Mouse (Mus musculus): ENCODE results near the gene Speg.

Speg gene

GRCm38 (mm10) chr1:75374950-75375936 lies at the start of gene Speg:
TSS of gene Speg (plus strand) at chr1:75375297.
- no peak for DNase-seq

DNA sequence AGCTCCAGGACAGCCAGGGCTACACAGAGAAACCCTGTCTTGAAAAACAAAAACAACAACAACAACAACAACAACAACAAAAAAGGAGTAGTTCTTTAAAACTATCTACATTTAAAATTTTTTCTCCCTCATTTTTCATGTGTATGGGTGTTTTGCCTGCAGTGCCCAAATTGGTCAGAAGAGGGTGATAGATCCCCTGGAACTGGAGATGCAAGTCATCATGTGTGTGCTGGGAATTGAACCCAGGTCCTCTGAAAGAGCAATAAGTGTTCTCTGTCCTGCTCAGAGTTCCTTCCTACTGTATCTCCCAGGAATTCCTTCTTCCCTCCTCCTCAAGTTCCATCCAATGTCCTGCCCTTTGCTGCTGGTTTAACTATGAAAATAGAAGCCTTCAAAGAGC lies 47.6 kb upstream of the Speg start:
- DNase-seq = no peak

DNA sequence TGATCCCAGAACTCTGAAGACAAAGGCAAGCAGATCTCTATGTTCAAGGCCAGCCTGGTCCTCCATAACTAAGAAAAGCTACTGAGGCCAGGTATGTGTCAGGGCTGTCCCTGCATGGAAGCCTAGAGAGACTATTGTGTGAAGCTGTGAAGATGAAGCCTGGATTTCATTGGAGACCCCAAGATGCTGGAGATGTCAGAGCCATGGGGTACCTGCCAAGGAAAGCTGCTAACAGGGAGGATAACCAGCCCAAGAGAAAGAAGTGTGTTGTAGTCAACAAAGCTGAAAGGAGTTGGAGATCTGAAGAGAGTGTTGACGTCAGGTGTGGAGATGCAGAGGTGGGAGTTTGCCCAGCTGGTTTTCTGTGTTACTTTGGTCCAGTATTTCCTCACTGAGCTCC lies 43.8 kb upstream of the Speg start:
- DNase-seq = no peak

DNA sequence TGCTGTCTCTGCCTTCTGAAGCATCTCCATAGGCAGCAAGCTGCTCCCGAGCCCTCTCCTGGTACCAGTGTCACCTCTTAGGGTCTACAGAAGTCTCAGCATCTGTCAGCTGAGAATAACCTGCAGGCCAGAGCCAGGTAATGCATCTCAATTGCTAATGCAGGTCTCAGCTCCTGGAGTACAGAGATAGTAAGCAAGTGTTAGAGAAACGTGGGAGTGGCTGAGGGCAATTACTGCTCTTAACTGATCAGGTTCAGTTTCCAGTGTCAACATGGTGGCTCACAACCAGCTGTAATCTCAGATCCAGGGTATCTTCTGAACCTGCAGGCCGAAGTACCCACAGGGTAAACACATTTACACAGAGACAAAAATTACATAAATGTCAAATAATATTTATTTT lies 38.6 kb upstream of the Speg start:
- DNase-seq = no peak

GRCm38 (mm10) chr1:75337097-75337496 lies 38.0 kb upstream of the Speg start:
- no peak for DNase-seq

DNA sequence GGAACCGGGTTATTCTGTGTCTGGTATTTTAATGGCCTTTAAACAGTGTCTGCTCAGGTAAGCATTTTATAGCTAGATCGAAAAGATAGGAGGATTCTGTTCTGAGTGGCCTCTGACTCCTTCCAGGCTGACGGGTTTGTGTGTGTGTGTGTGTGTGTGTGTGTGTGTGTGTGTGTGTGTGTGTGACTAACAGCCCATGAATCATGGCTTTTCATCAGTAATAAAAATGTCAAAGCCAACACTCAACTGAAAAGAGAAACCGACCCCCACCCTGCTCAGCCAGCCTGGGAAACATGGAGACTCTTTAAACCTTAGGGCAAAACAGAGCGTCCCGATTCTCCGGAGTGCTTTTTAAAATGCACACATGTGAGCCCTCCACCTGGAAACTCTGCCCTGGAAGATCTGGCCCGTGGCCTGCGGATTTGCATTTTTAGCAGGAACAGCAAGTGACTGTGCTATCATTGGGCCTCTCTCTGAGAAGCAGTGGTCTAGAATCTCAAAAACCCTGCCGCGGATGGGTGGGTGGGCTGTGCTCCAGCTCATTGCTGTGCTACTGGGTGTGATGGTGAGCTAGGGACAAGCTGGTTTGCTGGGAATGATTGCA lies 36.9 kb upstream of the Speg start:
- DNase-seq = no peak

DNA sequence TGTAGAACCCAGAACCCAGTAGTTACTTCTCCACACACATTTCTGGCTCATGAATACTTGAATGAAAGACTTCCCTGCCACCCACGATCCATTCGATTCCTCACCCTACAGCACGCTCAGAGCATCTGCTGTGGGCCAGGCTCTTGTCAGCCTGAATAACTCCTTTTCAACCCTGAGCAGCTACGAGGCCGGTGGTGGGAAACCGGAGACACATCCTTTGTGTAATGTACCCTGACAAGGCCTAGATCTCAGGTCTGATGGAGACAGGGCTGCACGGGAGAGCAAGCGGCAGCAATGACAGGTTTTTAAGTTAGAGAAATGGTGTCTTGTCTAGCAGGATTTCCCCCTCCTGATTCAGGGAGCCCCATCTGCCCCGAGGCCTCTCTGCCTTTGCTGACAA lies 35.8 kb upstream of the Speg start:
- no peak for DNase-seq

- DNase-seq = no peak
Measured at GRCm38 (mm10) chr1:75340519-75340918, 34.6 kb upstream of the Speg start.

DNA sequence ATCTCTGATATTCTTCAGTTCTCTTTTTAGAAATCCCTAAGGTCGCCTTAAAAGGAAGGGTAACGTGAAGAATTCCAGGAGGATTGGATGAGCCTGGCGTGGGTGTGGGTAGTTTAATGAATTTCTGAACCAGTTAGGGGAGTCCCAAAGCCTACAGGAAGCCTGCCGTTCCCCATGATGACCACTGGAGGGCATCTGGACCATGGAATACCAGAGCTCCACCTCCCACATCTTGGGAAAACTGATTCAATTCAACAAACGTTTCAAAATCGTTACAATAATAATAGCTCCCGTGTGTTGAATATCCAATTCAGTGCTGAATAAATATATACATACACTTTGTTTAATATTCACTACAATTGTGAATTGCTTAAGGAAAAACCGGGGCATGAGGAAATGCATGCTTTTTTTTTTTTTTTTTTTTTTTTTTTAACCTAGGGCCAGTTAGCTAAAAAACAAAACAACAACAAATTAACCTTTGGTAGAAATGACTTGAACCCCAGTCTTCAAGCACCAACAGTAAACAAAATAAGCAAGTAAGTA lies 32.2 kb upstream of the Speg start:
- peak; percentile 55 to 68 for DNase-seq

- DNase-seq = no peak
Measured at GRCm38 (mm10) chr1:75344291-75345035, 30.6 kb upstream of the Speg start.

- DNase-seq = no peak
Measured at GRCm38 (mm10) chr1:75345036-75345935, 29.8 kb upstream of the Speg start.

DNA sequence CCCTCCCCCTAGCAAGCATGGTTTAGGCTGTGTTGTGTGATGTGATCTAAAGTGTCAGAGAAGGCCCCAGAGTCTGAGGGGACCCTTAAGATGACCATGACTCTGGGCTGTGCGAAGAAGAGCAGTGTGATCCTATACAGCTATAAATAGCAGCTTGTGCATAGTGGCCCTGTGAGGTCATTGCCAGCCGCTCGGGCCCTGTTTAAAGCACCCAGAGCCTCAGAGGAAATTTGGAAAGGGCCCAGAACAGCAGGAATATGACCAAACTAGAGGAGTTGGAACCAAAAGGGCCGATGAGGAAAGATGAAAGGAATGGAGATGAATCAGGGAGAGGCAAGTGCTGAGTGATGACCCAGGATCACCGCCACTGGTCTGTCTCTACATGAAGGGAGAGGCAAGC lies 27.8 kb upstream of the Speg start:
- no peak for DNase-seq

GRCm38 (mm10) chr1:75349275-75349674 lies 25.8 kb upstream of the Speg start:
- DNase-seq = no peak

DNA sequence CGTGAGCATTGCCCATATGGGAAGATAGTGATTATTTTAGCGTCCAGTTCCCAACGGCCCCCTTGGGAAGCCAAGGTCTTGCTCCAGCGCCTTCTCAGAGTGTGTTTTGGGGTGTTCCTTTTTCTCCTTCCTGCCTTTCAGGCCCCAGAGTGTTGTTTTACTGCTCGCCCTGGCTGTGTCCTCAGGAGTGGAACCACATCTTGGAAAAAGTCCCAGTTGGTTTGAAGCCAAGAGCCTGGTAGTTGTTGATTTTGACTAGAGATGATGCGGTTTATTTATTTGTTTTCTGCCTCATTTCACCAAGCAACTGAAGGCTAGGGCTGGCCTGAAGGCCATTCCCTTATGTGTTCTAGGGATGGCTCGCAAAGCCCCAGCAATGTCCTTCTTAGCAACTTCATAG lies 17.8 kb upstream of the Speg start:
- peak; percentile 25 to 41 for DNase-seq

DNA sequence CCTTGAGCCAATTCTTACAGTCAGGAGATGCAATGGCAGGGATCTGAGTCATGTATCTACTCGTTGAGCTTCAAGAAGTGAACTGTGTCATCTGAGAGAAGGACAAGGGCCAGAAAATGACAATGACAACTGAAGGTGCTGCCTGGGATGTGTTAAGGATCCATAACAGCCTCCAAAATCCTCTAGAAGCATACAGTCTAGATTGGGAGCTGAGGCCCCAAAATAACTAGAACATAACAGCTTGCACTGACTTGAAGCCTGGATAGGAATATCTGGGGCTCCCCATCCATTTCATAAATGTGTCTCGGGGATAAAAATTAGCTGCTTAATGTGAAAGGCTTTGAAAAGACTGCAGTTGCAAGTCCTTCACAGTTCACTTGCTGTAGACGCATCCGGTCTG lies 17.1 kb upstream of the Speg start:
- no peak for DNase-seq

GRCm38 (mm10) chr1:75359346-75359745 lies 15.8 kb upstream of the Speg start:
- no peak for DNase-seq

- DNase-seq = peak; percentile 53 to 63
Measured at GRCm38 (mm10) chr1:75360112-75361031, 14.7 kb upstream of the Speg start, which contains the start of gene Des. TSS of gene Des (plus strand) at chr1:75360329.

- DNase-seq = no peak
Measured at GRCm38 (mm10) chr1:75361123-75361522, 14.0 kb upstream of the Speg start.

DNA sequence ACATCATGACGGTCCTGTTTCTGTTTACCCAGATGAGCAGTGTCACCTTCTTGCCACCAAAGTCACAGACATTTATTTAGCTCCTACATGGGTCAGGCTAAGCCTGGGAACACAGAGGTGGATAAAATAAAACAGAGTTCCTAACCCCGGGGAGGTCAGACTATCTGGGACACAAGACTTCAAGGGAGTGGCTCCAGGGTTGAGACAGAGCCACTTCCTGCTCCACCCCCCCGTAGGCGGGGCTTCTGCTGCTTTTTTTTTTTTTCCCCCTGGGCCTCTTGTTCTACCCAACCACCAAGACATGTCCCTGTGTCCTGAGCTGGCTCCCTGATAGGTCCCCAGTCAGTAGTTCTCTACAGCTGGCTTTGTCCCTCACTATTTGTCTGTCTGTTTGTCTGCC lies 13.3 kb upstream of the Speg start:
- DNase-seq = no peak

GRCm38 (mm10) chr1:75363868-75364267 lies 11.2 kb upstream of the Speg start:
- DNase-seq = no peak

Data from lung, adult 18-20 months (tissue).